Mouse (Mus musculus) B cell, adult 2 months (primary cell): Measurements from ENCODE around the gene Gm37240.
"Not testable (repeated sequence)": the region's sequence is repeated elsewhere in the genome, so short reads cannot be mapped to it uniquely, and the experiment has no call there.

Source experiments
- DNase-seq, 2 experiments: peaks; one replicate each; pipeline ENCODE4 v3.0.0; 2022

Gene Gm37240

DNA sequence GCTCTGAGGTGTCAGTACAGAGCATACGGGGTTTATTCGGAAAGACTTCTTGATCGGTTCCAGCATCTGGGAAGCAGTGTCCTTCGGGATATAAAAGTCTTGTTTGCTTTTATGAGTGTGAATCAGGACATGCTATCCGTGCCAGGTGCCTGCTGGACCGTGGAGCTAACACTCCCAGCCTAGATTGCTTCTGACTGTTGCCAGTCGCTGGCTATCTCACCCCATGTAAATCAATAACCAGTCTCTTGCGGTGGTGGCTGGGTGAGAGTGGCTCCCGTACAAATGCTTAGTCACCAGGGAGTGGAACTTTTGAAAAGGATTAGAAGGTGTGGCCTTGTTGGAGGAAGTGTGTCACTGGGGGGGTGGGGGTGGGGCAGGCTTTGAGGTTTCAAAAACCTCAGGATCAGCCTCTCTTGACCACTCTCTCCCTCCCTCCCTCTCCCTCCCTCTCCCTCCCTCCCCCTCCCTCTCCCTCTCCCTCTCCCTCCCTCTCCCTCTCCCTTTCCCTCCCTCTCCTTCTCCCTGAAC is 1277.1 kb downstream of the Gm37240 start:
- no peak for DNase-seq

DNA sequence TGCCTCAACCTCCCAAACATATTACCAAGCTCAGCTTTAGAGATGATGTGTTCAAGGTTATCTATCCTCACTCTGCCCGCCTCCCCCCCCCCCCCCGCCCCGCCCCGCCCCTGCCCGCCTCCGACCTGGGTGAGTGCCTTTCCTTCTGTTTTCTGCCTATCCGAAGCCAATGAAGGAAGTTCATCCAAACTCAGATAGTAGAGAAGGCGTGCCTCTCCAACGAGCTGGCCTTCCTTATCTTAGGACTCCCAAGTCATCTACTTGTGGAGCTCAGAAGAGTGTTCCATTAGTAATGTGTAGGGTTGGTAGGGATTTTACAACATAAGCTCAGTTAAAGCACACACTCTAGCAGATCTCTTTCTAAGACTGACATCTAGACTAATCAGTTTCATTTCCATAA is 1284.1 kb downstream of the Gm37240 start:
- DNase-seq, result no peak

DNA sequence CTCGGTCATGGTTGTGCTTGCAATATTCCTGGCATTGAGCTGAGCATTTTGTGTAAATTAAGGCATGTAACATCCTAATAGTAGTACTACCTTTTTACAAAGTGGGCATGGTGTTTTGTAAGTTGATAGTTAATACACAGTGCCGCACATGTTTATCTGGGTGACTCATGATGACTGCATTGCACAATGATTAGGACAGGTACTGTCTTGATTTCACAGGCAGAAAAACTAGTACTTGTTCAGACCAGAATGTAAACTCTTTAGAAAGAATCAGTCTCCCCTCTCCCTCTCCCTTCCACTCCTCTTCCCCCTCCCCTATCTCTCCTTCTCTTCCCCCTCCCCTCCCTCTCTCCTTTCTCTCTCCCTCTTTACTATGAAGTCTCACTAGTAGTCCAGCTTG is 1284.6 kb downstream of the Gm37240 start:
- DNase-seq, result no peak

DNA sequence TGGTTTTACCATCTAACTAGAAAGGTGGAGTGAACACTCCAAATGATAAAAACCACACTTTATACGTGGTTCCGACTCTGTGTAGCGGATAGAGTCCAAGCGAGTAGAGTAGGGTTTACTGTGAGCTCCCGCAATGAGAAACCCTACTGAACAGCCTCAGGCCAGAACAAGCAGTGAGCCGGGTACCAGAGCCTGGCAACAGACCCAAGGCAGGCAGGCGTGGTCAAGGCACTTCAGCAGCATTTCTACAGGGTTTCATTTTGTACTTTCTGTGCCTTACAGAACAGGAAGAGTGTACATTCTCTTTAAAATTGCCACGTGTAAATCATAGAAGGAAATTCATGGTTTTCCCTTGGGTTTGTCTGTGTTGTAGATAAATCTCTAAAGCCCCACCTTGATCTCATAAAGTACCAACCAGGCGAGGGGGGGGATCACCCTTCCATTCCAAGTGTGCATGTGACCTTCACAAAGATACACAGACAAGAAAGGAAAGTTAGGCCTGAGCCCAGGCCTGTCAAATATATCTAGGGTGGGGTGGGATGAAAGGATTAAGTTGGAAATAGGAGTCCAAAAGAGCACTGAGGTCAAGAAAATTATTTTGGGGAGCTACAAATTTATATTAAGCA is 1285.3 kb downstream of the Gm37240 start:
- DNase-seq, result no peak

DNA sequence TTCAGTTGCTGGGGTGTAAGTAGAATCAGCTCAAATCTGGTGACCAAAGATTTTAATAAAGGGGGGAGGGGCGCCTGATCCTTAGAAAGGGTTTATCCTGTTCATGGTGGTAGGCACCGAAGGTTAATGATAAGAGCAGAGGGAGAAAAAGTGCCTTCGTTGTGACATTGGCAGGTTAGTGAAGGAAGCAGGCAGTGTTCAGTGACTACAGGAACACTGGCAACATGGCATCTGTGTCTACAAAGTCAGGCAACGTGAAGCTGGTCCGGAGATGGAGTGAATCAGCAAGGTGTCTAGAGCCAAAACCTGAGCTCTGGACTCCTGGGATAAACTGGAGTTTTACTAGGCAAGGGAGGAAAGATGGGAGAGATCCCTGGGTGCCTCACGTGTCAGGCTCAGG is 1288.6 kb downstream of the Gm37240 start:
- no peak for DNase-seq

DNA sequence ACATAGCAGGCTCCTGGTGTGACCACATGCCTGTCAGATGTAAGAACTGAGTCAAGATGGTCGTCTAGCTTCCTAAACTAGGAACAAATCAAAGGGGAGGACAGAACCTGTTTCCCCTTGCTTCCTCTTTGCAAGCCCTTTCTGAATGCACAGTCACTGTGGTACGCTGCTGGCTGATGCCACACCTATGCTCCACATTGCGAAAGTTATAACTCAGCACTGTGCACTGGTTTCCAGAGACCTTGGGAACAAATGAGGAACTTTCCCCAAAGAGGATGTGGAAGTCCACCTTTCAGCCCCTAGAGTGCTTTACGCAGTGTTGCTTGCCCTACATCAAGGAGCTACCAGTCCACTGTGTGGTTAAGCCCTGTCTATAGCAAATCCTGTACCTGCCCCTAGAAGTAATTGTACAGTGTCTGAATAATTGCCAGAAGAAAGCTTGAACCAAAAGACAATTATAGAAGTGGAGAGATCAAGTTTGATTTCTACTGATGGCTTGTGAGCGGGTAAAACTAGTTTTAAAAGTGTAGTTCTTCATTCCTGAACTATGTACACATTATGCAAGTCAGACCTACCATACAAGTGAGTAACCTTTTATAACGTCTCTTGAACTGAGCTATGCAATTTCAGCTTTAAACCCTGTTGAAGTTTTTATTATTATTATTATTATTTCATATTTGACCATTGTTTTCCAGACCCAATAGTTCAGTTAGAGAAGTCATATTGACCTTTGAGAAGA is 1289.2 kb downstream of the Gm37240 start:
- no peak for DNase-seq

DNA sequence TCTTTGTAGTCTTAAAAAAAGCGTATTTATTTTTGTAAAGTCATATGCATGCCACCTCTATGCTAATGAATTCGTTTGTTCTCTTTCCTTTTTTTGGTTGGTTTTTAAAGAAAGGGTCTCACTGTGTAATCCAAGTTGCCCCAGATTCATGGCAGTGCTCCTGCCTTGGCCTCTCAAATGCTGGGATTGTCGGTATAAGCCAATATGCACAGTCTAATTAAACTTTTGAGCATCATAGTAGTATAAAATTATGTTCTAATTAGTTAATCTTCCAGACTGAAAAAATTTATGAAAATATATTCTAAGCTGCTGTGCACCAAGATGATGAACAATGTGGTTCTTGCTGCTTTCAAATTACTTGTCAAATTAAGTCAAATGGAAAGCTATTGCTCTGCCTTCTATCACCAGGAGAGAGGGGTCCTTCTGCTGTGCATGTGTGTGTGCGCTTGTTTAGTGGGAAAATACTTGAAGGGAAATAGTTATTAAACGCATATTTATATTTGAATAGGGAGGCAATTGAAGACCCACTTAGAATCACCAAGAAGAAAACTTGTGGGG is 1291.6 kb downstream of the Gm37240 start:
- no peak for DNase-seq

DNA sequence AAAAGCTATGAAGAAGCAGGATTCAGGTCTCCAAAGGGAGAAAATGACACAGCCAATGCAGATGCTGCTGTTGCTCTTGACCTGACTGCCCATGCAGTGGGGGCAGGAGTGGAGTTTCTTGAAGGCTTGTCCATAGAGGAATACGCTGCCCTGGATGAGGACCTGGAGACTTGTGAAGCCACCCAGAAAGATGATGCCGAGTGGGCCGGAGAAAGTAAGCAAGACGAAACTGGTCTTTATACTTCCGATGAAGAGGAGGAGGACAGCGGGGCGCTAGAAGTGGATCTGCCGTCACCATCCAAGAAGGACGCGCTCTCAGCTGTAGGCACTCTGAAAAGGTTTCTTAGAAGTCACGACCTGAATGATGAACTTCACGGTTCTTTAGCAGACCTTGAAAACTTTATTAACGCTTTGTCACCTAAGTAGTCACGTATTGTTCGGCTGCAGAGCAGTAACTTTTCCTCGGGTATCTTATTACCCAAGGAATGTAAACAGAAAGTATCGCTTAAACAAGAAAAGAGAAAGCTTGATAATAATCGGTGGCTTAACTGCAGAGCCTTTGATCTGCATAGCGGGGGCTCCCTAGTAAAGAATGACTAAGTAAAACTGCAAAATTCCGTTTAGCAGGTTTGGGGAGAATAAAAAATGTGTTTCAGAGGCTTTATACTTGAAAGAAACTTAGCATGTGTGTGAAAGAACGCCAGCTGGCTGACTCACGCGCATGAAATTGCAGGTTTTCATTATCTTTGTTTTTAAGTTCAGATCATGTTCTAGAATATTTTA is 1292.2 kb downstream of the Gm37240 start:
- no peak for DNase-seq

DNA sequence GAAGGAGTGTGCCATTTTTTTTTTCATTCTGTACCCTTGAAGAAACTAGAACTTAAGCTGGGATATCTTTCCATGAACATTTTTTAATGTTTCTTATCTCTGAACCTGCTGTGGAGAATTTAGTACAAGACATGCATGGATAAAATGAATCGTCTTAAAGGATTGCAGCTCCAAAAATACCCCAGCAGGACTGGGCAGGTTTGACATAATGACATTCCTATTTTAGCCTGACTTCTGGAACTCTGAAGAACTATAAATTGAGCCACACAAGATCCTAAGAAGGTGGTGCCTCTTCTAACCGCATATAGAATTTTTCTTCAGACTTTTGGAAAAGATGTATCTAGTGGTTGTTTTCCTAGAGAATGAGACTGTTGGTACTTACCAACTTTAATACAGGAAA is 1294.0 kb downstream of the Gm37240 start, which contains the start of gene Tigd4:
Gene Tigd4, plus strand, starts transcription at position 301 of the 400 bp plus-strand sequence.
- no peak for DNase-seq

DNA sequence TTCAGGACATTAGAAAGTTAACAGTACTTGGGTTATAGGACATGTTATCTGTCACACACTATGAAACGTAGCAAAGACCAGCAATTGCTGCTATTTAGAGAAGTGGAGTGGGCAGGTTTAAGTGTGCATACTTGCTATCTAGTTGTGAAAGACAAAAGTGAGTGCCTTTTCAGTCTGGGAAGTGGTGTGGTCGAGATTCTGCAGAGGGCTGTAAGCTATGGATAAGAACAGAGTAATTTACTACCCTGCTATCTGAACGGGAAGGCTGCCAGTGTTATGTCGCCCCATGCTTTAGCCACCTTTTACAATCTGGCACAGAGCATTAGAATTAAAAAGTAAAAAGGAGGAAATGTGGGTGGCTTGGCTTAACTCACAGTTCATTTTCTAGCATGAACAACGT is 1300.6 kb downstream of the Gm37240 start:
- no peak for DNase-seq

DNA sequence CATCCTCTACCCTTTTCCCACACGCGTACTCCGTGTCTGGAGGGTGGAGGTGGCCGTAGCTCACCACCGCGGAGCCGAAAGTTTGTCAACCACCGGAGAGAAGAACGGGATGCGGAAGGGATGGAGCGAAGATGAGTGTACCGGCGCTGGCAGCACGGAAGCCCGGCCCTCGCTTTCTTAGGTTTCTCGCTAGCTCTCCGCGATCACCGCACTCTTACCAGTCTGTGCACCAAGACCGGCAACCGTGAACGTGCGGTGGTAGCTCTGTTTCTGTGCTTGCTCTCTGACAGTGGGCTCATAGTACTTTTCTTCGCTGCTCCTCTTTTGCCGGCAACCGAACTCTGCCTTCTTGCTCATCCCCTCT is 1304.4 kb downstream of the Gm37240 start:
- no peak for DNase-seq

DNA sequence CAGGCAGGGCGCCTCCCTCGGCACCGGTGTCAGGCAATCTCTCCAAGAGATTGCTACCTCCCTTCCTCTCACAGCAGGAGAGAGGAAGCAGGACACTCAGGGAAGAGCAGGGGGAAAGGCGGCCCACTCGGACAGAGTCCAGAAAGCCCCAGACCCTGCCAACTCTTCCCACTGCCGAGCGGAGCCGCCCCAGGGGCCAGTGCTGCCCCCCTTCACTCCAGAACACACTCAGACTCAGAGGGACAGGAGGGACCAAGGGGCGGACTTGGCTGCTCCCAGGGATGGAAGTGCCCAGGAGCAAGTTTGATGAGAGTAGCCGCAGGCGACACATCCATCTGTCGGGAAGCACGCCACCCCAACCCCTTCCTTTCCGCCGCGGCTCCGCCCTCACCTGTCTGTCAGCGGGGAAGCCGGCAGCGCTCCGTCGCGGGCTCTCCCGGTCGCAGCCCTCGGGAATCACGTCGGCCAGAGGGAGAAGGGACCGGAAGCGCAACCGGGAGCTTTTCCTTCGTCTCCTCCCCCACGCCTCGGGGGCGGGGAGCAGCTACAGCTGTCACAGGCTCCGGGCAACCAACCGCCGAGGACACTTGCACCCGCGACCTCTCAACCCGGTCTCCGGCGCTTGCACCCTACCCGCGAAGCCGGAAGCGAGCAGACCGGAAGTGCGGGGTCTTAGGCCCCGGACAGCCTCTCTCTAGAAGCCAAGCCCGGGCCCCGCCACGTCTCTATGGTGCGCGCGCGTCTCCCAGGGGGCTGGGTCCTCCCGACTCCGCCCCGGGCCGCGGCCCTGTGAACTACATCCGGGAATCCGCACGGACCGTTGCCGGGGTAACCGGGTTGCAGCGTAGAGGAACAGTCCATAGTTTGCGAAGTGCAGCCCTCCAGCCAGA is 1305.0 kb downstream of the Gm37240 start, which contains the start of gene Arfip1:
Gene Arfip1, minus strand, starts transcription at position 603 of the 890 bp plus-strand sequence.
- peak; percentile 94 to 95 for DNase-seq

DNA sequence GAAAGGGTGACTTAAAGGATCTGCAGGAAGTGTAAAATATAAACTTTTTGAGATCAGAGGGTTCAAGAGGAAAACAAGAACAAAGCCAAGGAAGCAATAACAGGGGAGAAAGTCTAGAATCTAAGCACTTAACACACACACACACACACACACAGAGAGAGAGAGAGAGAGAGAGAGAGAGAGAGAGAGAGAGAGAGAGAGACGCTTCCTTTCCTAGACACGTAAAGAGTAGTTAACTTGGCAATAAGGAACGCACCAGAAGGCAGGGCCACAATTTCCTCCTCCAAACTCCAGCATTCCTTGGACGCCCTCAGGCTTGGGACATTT is 1305.7 kb downstream of the Gm37240 start:
- no peak for DNase-seq

DNA sequence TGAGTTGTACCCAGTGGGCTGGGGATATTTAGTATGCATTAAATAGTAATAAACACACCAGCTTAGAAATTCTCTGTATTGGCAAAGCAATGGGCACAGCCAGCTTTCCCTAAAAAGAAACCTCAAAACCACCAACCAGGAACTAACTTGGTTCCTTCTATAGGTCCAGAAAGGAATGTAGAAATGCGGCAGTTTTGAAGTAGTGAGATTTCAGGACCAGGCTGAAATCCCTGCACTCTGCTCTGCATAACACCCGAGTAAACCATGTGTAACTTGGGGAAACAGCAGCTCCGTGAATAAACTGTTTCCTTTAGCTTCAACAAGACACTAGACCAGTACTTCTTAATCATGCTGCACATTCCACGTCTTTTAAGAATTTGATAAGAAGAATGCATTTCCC is 1306.6 kb downstream of the Gm37240 start:
- DNase-seq, result no peak

DNA sequence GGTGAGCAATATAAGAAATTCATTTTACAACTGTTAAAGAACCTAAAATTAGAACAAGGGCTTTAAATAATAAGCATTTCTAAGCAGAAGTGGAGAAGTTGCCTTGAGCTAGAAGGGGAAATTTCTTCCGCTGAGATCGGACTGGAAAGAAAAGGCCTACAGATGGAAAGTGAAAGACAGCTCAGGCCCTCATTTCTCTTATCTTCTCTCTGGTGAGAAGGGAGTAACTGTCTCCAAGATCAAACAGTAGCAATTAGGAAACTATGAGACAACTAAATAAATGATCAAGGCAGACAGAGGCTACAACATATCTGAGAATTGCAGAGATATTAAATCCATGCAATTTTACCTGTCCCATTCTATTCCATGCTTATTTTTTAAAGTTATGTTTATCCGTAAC is 1316.8 kb downstream of the Gm37240 start:
- no peak for DNase-seq

DNA sequence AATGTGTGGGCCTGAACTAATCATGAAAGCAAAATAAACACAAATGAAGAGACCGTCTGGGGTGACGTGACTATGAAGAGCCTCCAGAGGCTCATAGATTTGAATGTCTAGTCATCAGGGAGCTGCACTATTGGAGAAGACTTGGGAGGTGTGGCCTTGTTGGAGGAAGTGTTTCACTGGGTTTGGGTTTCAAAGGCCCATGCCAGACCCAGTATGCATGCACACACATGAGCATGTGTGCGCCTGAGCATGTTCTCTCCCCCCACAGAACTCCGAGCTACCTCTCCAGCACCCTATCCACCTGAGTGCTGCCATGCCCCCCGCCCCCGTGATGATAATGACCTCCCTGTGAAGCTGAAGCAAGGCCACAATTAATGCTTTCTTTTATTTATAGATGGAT is 1317.7 kb downstream of the Gm37240 start:
- peak; percentile 29 to 30 for DNase-seq

DNA sequence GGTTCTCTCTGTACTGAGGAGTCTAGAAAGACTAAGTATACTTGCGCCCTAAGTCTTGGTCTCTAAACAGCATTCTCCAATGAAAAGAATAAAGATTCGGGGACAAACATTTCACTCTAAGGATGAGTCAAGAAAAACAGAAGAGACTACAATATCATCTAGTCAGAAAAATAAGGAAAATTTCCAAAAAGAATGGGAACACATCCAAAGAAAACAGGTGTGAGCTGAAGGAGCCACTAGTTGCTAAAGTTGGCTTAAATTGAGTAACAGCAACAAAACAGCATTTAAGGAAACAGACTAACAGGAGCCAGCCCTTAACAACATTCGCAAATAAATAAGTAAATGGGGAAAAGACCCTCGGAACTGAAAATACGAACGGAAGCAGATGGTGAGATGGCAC is 1318.8 kb downstream of the Gm37240 start:
- DNase-seq, result no peak

DNA sequence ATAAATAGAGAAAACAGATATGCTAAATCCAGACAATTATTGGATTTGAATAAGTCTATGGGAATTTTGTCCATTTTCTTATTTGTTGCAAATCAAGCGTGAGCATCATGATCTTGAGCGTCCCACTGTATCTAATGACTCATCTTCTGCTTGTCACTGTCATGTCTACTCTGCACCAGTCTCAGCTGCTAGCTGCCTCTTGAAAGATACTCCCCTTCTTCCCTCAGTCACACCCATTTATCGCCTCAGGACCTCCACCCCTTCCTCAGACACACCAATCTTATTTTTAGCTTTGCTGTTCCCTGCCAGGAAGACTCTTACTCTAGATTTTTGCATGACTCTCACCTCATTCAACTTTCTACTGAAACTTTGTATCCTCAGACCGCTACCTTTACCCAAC is 1323.9 kb downstream of the Gm37240 start:
- no peak for DNase-seq

DNA sequence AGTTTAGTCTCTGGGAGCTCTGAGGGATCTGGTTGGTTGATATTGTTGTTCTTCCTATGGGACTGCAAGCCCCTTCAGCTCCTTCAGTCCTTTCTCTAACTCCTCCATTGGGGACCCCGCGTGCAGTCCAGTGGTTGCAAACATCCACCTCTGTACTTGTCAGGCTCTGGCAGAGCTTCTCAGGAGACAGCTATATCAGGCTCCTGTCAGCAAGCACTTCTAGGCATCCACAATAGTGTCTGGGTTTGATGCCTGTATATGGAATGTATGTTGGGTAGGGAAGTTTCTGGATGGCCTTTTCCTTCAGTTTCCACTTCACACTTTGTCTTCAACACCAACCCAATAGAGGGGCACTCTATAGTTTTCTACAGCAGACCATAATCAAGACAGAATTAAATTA is 1324.4 kb downstream of the Gm37240 start:
- not testable (repeated sequence) for DNase-seq

DNA sequence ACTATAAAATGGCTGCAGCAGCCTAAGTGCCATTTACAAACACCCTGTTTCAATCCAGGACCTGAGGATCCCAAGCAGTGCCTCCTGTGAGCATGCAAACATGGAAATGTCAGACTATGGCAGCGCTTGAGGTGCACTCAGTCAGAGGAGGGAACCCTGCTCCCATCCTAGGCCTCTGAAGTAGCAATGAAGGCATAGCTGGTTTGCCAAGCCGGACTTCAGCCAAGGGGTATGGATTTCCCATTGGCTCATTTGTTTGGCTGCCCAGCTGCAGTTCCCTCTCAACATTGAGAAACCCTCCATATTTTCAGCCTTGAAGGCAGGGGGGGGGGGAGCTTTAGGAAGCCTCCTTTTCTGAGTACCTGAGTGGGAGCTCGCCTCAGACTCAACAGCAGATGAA is 1329.0 kb downstream of the Gm37240 start:
- no peak for DNase-seq

DNA sequence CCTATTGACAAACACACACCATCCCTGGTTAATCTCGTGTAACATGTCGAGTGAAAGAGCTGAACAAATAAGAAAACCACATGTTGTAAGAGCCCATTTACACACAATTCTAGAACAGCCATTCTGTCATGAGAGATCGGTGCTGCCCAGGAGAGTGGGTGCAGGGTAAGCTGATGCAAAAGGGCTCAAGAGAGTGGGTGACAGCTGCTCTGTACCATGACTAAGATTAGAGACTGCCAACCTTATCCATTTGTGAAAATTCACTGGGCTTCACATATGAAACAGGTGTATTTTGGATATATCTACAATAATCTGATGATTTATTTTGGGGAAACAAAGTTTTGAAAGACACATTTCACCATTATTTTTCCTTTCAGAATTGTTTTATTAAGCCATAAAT is 1331.5 kb downstream of the Gm37240 start:
- DNase-seq, result no peak

DNA sequence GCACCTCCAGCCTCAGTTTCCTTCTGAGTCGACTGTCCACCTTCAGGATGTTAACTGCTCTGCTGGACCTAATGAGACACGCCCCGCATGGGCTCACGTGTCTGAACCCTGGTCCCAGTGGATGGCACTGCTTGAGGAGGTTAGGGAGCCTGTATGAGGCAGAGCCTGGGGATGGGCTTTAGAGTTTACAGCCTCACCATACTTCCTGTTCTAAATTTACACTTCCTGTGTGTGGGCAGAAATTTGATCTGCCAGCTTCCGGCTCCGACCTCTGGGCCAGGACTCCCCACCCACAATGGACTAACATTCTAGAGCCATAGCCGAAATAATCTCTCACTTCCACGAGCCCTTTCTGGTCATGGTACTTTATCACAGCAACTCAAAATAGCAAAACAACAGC is 1340.1 kb downstream of the Gm37240 start:
- DNase-seq, result peak; percentile 48 to 57
